Mouse (Mus musculus) left cerebral cortex, adult 2 months (tissue): ENCODE results near the gene Thsd7b. TPM values are rescaled to one million over a fixed set of nuclear protein-coding genes. Genes with fewer than 3 reads are reported as not detected.

Source experiments
- DNase-seq, 2 experiments: peaks; one replicate each; pipeline ENCODE4 v3.0.0; 2021 to 2022; ENCODE audit warnings: low spot score in 2 of 2, mixed read lengths in 1 of 2; ENCODE audit errors: extremely low spot score in 1 of 2
- H3K27ac ChIP-seq: fragments of 200-600 bp; 2 replicates; pipeline ENCODE4 v1.8.1; 2022
- H3K4me3 ChIP-seq: fragments of 200-600 bp; 2 replicates; pipeline ENCODE4 v1.8.1; 2022
- CTCF ChIP-seq: fragments of 200-600 bp; IDR thresholded peaks from 2 replicates; pipeline ENCODE4 v1.8.1; 2022; ENCODE audit warnings: antibody characterized with exemption, mild to moderate bottlenecking, moderate library complexity
- intact Hi-C: fragments of 180-260 bp; cut with DNase I; formaldehyde crosslinking; loops from one replicate; pipeline ENCODE4 v1.15.1; 2025
- total RNA-seq, 2 experiments: library from RNA; stranded (reverse); gene quantifications; 2 replicates each; pipeline ENCODE4 v1.2.3; 2021

Thsd7b gene
- total RNA-seq, 2 experiments from 2014 or later = 6.0 to 6.1 TPM

- no peak for DNase-seq
- no peak overlapping the region for H3K27ac ChIP-seq
- intact Hi-C loops = no loop called here
- no peak overlapping the region for H3K4me3 ChIP-seq
- no peak for TF ChIP-seq CTCF
These were observed 507.5 kb downstream of the Thsd7b start for GRCm38 (mm10) chr1:129780589-129780988.

GRCm38 (mm10) chr1:129798519-129798918 is 525.4 kb downstream of the Thsd7b start:
- TF ChIP-seq CTCF = no peak
- intact Hi-C loops = no loop called here
- H3K4me3 ChIP-seq = no peak overlapping the region
- DNase-seq = no peak
- no peak overlapping the region for H3K27ac ChIP-seq

GRCm38 (mm10) chr1:129826927-129827326 is 553.8 kb downstream of the Thsd7b start:
- peak; percentile 12 for TF ChIP-seq CTCF
- intact Hi-C loops = no loop called here
- no peak overlapping the region for H3K4me3 ChIP-seq
- DNase-seq = no peak
- no peak overlapping the region for H3K27ac ChIP-seq

GRCm38 (mm10) chr1:129837324-129837723 is 564.2 kb downstream of the Thsd7b start:
- intact Hi-C loops = no loop called here
- Histone ChIP-seq H3K4me3 (no peak overlapping the region), H3K27ac (no peak overlapping the region)
- no peak for TF ChIP-seq CTCF
- no peak for DNase-seq

GRCm38 (mm10) chr1:129837776-129838175 is 564.7 kb downstream of the Thsd7b start:
- H3K4me3 ChIP-seq = no peak overlapping the region
- no peak for DNase-seq
- no peak for TF ChIP-seq CTCF
- intact Hi-C loops = no loop called here
- H3K27ac ChIP-seq = no peak overlapping the region

GRCm38 (mm10) chr1:129838486-129838885 is 565.4 kb downstream of the Thsd7b start:
- no peak overlapping the region for H3K4me3 ChIP-seq
- intact Hi-C loops = no loop called here
- TF ChIP-seq CTCF = no peak
- H3K27ac ChIP-seq = no peak overlapping the region
- DNase-seq = no peak

- TF ChIP-seq CTCF = peak; percentile 59
- no peak for DNase-seq
- no peak overlapping the region for H3K4me3 ChIP-seq
- H3K27ac ChIP-seq = no peak overlapping the region
- intact Hi-C loops = loop anchor here (10.0 kb wide), 1 partner anchor 351 kb away; no protein-coding TSS in a partner anchor
These were observed 570.3 kb downstream of the Thsd7b start for GRCm38 (mm10) chr1:129843416-129843815.

GRCm38 (mm10) chr1:129850007-129850564 is 577.0 kb downstream of the Thsd7b start:
- no peak overlapping the region for H3K27ac ChIP-seq
- no peak overlapping the region for H3K4me3 ChIP-seq
- intact Hi-C loops = no loop called here

GRCm38 (mm10) chr1:129867714-129868113 is 594.6 kb downstream of the Thsd7b start:
- no peak overlapping the region for H3K27ac ChIP-seq
- TF ChIP-seq CTCF = no peak
- intact Hi-C loops = no loop called here
- no peak overlapping the region for H3K4me3 ChIP-seq
- DNase-seq = peak; percentile 8 to 11

More at GRCm38 (mm10) chr1:129850007-129850564, 577.0 kb downstream of the Thsd7b start:
- DNase-seq = no peak
- TF ChIP-seq CTCF = no peak

GRCm38 (mm10) chr1:129874355-129874754 is 601.3 kb downstream of the Thsd7b start:
- intact Hi-C loops = no loop called here
- Histone ChIP-seq H3K4me3 (no peak overlapping the region), H3K27ac (no peak overlapping the region)
- DNase-seq = no peak
- TF ChIP-seq CTCF = no peak

GRCm38 (mm10) chr1:129887861-129888260 is 614.8 kb downstream of the Thsd7b start:
- intact Hi-C loops = no loop called here
- H3K4me3 ChIP-seq = no peak overlapping the region
- no peak for DNase-seq
- no peak overlapping the region for H3K27ac ChIP-seq
- no peak for TF ChIP-seq CTCF

GRCm38 (mm10) chr1:129898121-129898520 is 625.0 kb downstream of the Thsd7b start:
- no peak for TF ChIP-seq CTCF
- intact Hi-C loops = no loop called here
- DNase-seq = no peak
- Histone ChIP-seq H3K4me3 (no peak overlapping the region), H3K27ac (no peak overlapping the region)

GRCm38 (mm10) chr1:129915484-129915883 is 642.4 kb downstream of the Thsd7b start:
- TF ChIP-seq CTCF = no peak
- intact Hi-C loops = no loop called here
- no peak overlapping the region for H3K27ac ChIP-seq
- no peak overlapping the region for H3K4me3 ChIP-seq
- no peak for DNase-seq
